9 mouse cellular contexts compared by ENCODE assay signal in genomic region chr5:64314288-64315052, GRCm38 (mm10).
DNase-seq lines count a peak whose midpoint lies in the region; ATAC-seq lines count a peak whose summit lies in the region.
"Had no signal": no experiment of that assay in that cellular context is flagged by ENCODE, and none has a peak within 500 bp of the region (broad histone marks: within the 10 kb centered on the region; RNA-seq: fewer than 3 reads in every experiment).

No protein-coding gene starts in this region.

- ATAC-seq in neural tube, embryonic 11.5 days (ENCODE audit: insufficient read depth, low FRiP score, low TSS enrichment) = peak; percentile 84
- ATAC-seq in hindbrain, embryonic 11.5 days (ENCODE audit: low FRiP score) = peak; percentile 84
- ATAC-seq in midbrain, embryonic 11.5 days (ENCODE audit: low FRiP score) = peak; percentile 87

- no peak overlapping the region for H3K4me3 ChIP-seq in neural tube, embryonic 11.5 days (ENCODE audit: low read depth, low read length)
- no peak overlapping the region for H3K4me3 ChIP-seq in hindbrain, embryonic 11.5 days (ENCODE audit: low read depth, low read length)
- no peak overlapping the region for H3K4me3 ChIP-seq in midbrain, embryonic 11.5 days (ENCODE audit: low read depth, low read length)

- DNase-seq in neural tube, embryonic 11.5 days (ENCODE audit: low spot score) = peak; percentile 58
- no peak for DNase-seq in neural tube, embryonic 10.5 days (ENCODE audit: extremely low spot score, low spot score)
- peak; percentile 65 for DNase-seq in hindbrain, embryonic 11.5 days (ENCODE audit: low spot score)
- DNase-seq in midbrain, embryonic 11.5 days (ENCODE audit: low spot score, missing footprints) = peak; percentile 93
- DNase-seq in telencephalon, adult 2 months (ENCODE audit: low read depth, low spot score) = peak; percentile 42
- no peak for DNase-seq in right cerebral cortex, adult 2 months (ENCODE audit: low spot score in 2 of 2)
- no peak for DNase-seq in layer of hippocampus, postnatal 25 days (ENCODE audit: extremely low spot score in 1 of 2, low spot score in 1 of 2)
- DNase-seq in testis, postnatal 14 days (ENCODE audit: low spot score) = no peak

- H3K4me1 ChIP-seq in neural tube, embryonic 11.5 days (ENCODE audit: control insufficient read depth, insufficient read depth, low read length) = peaks cover 17% of the 10 kb centered on the region
- H3K4me1 ChIP-seq in hindbrain, embryonic 11.5 days (replicated peaks; ENCODE audit: control insufficient read depth, insufficient read depth, low read length) = peaks cover 5% of the 10 kb centered on the region; the same call in 1 of the 2 replicates
- peaks cover 19% of the 10 kb centered on the region for H3K4me1 ChIP-seq in midbrain, embryonic 11.5 days (ENCODE audit: control insufficient read depth, insufficient read depth, low read length)

- peak overlapping the region; percentile 85 for H3K27ac ChIP-seq in neural tube, embryonic 11.5 days (ENCODE audit: low read depth, low read length)
- H3K27ac ChIP-seq in hindbrain, embryonic 11.5 days (ENCODE audit: low read depth, low read length) = peak overlapping the region; percentile 88
- peak overlapping the region; percentile 93 for H3K27ac ChIP-seq in midbrain, embryonic 11.5 days (ENCODE audit: low read depth, low read length)
- H3K27ac ChIP-seq: liver, embryonic 14.5 days had no signal

- 21% methylated on average over 6 of the region's 6 CpGs for WGBS in neural tube, embryonic 11.5 days
- WGBS in hindbrain, embryonic 11.5 days = 33% methylated on average over 6 of the region's 6 CpGs
- 19% methylated on average over 6 of the region's 6 CpGs for WGBS in midbrain, embryonic 11.5 days

- peaks cover 2% of the 10 kb centered on the region; the same call in 1 of the 2 replicates for H3K36me3 ChIP-seq in neural tube, embryonic 11.5 days (ENCODE audit: control insufficient read depth, insufficient read depth, low read length)
- no peaks in the 10 kb centered on the region for H3K36me3 ChIP-seq in hindbrain, embryonic 11.5 days (ENCODE audit: control insufficient read depth, insufficient read depth, low read length)
- no peaks in the 10 kb centered on the region; the same call in 1 of the 2 replicates for H3K36me3 ChIP-seq in midbrain, embryonic 11.5 days (ENCODE audit: control insufficient read depth, insufficient read depth, low read length)

- H3K9me3 ChIP-seq in neural tube, embryonic 11.5 days (ENCODE audit: control insufficient read depth, low read length) = no peaks in the 10 kb centered on the region
- no peaks in the 10 kb centered on the region for H3K9me3 ChIP-seq in hindbrain, embryonic 11.5 days (ENCODE audit: control insufficient read depth, low read length)
- H3K9me3 ChIP-seq in midbrain, embryonic 11.5 days (ENCODE audit: control insufficient read depth, low read length) = no peaks in the 10 kb centered on the region

- no peaks in the 10 kb centered on the region for H3K27me3 ChIP-seq in neural tube, embryonic 11.5 days (ENCODE audit: control insufficient read depth, insufficient read depth, low read length)
- no peaks in the 10 kb centered on the region for H3K27me3 ChIP-seq in hindbrain, embryonic 11.5 days (ENCODE audit: control insufficient read depth, insufficient read depth, low read length)
- no peaks in the 10 kb centered on the region for H3K27me3 ChIP-seq in midbrain, embryonic 11.5 days (ENCODE audit: control insufficient read depth, insufficient read depth, low read length)

- peak overlapping the region; percentile 23; the same call in 1 of the 2 replicates for H3K9ac ChIP-seq in neural tube, embryonic 11.5 days (ENCODE audit: low read length)
- no peak overlapping the region for H3K9ac ChIP-seq in hindbrain, embryonic 11.5 days (ENCODE audit: low read depth, low read length)
- H3K9ac ChIP-seq in midbrain, embryonic 11.5 days (ENCODE audit: low read length) = peak overlapping the region; percentile 42
- H3K9ac ChIP-seq: liver, embryonic 14.5 days had no signal

- no peak overlapping the region for H3K4me2 ChIP-seq in neural tube, embryonic 11.5 days (ENCODE audit: low read depth)
- H3K4me2 ChIP-seq in hindbrain, embryonic 11.5 days (replicated peaks; ENCODE audit: low read depth, low read length) = no peak overlapping the region
- H3K4me2 ChIP-seq in midbrain, embryonic 11.5 days = no peak overlapping the region

Comparison
In these comparisons a context has a peak if more than half of its experiments do, and no peak if none do; other contexts are left out.
1. DNase-seq: peak in neural tube, embryonic 11.5 days (single experiment), hindbrain, embryonic 11.5 days (single experiment), midbrain, embryonic 11.5 days (single experiment) and telencephalon, adult 2 months (single experiment); none in neural tube, embryonic 10.5 days (single experiment), right cerebral cortex, adult 2 months (0 of 2), layer of hippocampus, postnatal 25 days (0 of 2) and testis, postnatal 14 days (single experiment).
2. Peak in every context shown above with its lines, with median percentiles within 50 percentile points of each other: ATAC-seq and H3K27ac ChIP-seq.